Mouse (Mus musculus): ENCODE results near the gene Atp1a4. TPM values are rescaled to one million over a fixed set of nuclear protein-coding genes. Genes with fewer than 3 reads are reported as not detected.

Gene Atp1a4
- total and polyA plus RNA-seq, 2 experiments from 2014 or later = not detected

DNA sequence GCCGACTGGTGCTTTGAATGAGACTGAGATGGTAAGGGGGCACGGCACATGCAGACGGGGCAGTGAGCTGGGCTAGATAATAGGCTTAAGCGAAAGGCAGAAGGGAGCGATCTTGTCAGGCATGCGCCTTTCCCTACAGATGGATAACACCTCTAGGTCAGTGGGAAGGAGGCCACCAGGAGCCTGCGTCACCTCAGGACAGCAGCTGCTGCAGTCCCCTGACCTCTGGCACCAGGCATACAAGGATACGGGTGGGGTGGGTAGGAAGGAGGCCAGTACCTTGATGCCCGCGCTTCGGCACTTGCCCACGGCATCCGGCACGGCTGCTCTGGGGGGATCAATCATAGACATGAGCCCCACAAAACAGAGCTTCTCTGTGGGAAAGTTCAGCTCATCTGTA, 26.0 kb upstream of the Atp1a4 start:
- WGBS = 90% methylated on average over 14 of the region's 14 CpGs
- Histone ChIP-seq H3K27ac (ENCODE audit: low read depth, low read length) (no peak overlapping the region), H3K4me3 (ENCODE audit: low read depth, low read length) (no peak overlapping the region), H3K4me2 (ENCODE audit: low read depth) (no peak overlapping the region), H3K9me3 (ENCODE audit: low read length) (no peaks in the 10 kb centered on the region), H3K27me3 (ENCODE audit: insufficient read depth, low read length) (no peaks in the 10 kb centered on the region), H3K9ac (no peak overlapping the region), H3K4me1 (ENCODE audit: insufficient read depth) (no peaks in the 10 kb centered on the region), H3K36me3 (ENCODE audit: insufficient read depth) (no peaks in the 10 kb centered on the region)
- no peak for DNase-seq
- no peak for TF ChIP-seq CTCF (IDR thresholded peaks at IDR 0.05; ENCODE audit: low read depth)
- ATAC-seq = no peak

DNA sequence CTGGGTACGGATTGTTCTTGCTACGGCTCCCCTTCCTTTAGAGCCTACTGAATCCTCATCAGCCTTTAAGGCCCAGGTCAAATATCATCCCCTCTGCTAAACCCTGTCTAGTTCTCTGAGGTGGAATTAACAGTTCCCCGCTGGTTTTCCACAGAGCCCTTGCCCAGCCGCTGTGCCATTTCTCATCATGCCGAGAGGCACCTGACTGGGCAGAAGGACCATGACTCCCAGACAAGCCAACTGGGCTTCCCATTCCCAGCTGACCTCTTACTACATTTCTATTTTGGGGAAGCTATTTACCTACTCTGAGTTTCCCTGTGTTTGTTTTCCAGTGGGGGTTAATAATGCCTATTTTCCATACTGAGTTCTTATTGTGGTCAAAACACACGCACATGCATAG, 24.9 kb upstream of the Atp1a4 start:
- no peak for TF ChIP-seq CTCF (IDR thresholded peaks at IDR 0.05; ENCODE audit: low read depth)
- Histone ChIP-seq H3K4me3 (ENCODE audit: low read depth, low read length) (no peak overlapping the region), H3K36me3 (ENCODE audit: insufficient read depth) (no peaks in the 10 kb centered on the region), H3K4me1 (ENCODE audit: insufficient read depth) (no peaks in the 10 kb centered on the region), H3K9ac (no peak overlapping the region), H3K4me2 (ENCODE audit: low read depth) (no peak overlapping the region), H3K9me3 (ENCODE audit: low read length) (no peaks in the 10 kb centered on the region), H3K27ac (ENCODE audit: low read depth, low read length) (no peak overlapping the region), H3K27me3 (ENCODE audit: insufficient read depth, low read length) (no peaks in the 10 kb centered on the region)
- ATAC-seq (no peak), DNase-seq (no peak)
- WGBS = 87% methylated on average over 6 of the region's 6 CpGs

DNA sequence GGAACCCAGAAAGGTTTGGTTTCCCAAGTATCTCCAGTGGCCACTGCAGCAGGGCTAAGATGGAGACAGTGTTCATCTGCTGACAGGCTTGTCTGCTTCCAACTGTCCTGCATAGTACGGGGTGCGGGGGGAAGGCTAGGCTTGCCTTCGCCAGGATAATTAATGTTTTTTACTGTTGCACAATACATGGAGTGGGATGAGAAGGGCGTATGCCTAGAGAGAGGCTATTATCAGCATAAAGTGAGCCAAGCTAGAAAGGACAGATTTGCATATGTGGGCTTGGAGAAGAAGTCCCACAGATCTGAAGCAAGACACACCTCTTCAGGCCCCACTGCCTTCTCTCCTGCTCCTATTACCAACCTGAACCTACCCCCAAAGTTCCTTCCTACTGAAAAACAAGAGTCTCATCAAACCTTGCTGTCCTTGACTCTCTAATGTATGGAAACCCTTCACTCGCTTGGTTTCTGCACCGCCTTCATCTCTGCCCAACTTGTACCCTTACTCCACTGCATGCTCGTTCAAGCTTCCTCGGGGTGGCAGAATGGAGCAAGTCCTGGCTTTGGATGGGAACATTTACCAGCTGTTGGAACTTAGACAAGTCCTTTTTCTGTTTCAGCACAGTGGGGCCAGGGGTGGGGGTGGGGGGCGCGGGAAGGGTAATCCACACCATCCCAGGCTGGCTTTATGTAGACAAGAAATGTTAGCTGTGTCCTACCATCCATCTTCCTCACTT, 23.5 kb upstream of the Atp1a4 start:
- no peak overlapping the region for H3K27ac ChIP-seq (ENCODE audit: low read depth, low read length)
- no peaks in the 10 kb centered on the region for H3K36me3 ChIP-seq (ENCODE audit: insufficient read depth)
- ATAC-seq = no peak
- DNase-seq = no peak
- H3K4me1 ChIP-seq (ENCODE audit: insufficient read depth) = no peaks in the 10 kb centered on the region
- WGBS = 67% methylated on average over 10 of the region's 10 CpGs
- no peaks in the 10 kb centered on the region for H3K27me3 ChIP-seq (ENCODE audit: insufficient read depth, low read length)
- H3K9me3 ChIP-seq (ENCODE audit: low read length) = no peaks in the 10 kb centered on the region
- H3K9ac ChIP-seq = no peak overlapping the region
- peak; percentile 27; the same call in 1 of the 2 replicates for TF ChIP-seq CTCF (IDR thresholded peaks at IDR 0.05; ENCODE audit: low read depth)
- H3K4me2 ChIP-seq (ENCODE audit: low read depth) = no peak overlapping the region
- H3K4me3 ChIP-seq (ENCODE audit: low read depth, low read length) = no peak overlapping the region

DNA sequence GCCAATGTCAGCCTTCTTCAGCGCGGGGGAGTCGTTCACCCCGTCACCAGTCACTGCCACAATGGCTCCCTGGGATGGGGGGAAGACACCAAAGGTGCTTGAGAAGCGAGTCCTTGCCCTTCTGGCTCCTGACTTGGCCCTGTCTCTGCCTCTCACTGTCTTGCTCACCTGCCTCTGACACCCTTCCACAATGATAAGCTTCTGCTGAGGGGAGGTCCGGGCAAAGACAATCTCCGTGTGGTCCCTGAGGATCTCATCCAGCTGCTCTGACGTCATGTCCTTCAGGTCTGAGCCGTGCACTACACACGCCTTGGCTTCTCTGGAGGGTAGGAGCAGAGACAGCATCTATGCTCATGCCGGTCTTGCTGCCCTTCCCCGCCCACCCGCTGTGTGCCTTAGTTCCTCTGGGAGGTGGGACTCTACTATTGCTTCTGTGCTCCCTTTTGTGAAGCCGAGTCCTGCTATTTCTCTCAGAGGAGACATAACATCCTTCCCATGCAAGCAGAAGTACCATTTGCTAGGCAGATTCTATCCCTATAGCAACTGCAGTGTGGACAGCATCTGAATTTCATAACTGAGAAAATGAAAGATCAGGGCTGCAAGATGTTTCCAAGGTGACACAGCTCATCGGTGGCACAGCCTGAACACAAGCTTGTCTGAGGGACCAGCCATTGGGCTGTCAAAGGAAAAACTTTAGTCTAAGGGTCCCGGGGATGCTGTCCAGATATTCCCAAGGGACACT, 21.7 kb upstream of the Atp1a4 start:
- H3K4me2 ChIP-seq (ENCODE audit: low read depth) = no peak overlapping the region

DNA sequence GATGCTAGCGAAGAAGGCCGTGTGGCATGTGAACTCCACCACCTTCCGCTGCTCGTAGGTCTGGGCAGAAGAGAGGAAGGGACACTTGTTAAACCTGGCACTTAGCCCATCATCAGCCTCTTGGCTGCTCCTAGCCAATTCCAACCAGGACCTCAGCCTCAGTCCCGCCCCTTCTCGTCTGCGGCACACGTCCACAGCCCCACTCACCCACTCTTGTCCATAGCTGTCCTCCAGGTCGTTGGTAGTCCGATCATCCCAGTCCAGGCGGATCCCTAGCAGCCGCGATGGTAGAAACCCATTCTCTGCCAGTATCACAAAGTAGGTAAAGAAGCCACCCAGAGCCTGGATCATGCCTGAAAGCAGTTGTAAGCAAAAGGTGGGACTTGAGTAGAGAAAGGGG, 20.1 kb upstream of the Atp1a4 start:
- Histone ChIP-seq H3K4me1 (ENCODE audit: insufficient read depth) (no peaks in the 10 kb centered on the region), H3K27me3 (ENCODE audit: insufficient read depth, low read length) (no peaks in the 10 kb centered on the region), H3K9ac (no peak overlapping the region), H3K9me3 (ENCODE audit: low read length) (no peaks in the 10 kb centered on the region), H3K4me2 (ENCODE audit: low read depth) (no peak overlapping the region), H3K4me3 (ENCODE audit: low read depth, low read length) (no peak overlapping the region), H3K36me3 (ENCODE audit: insufficient read depth) (no peaks in the 10 kb centered on the region), H3K27ac (ENCODE audit: low read depth, low read length) (no peak overlapping the region)
- WGBS = 83% methylated on average over 13 of the region's 13 CpGs
- no peak for ATAC-seq
- no peak for TF ChIP-seq CTCF (IDR thresholded peaks at IDR 0.05; ENCODE audit: low read depth)
- DNase-seq = no peak

More for the DNA sequence above, 21.7 kb upstream of the Atp1a4 start:
- Histone ChIP-seq H3K4me1 (ENCODE audit: insufficient read depth) (no peaks in the 10 kb centered on the region), H3K27ac (ENCODE audit: low read depth, low read length) (peak overlapping the region; percentile 54; the same call in 1 of the 2 replicates), H3K27me3 (ENCODE audit: insufficient read depth, low read length) (no peaks in the 10 kb centered on the region), H3K9ac (no peak overlapping the region), H3K9me3 (ENCODE audit: low read length) (no peaks in the 10 kb centered on the region), H3K36me3 (ENCODE audit: insufficient read depth) (no peaks in the 10 kb centered on the region), H3K4me3 (ENCODE audit: low read depth, low read length) (no peak overlapping the region)
- 80% methylated on average over 16 of the region's 16 CpGs for WGBS
- TF ChIP-seq CTCF (IDR thresholded peaks at IDR 0.05; ENCODE audit: low read depth) = no peak
- DNase-seq (peak; percentile 35), ATAC-seq (peak; percentile 74)

DNA sequence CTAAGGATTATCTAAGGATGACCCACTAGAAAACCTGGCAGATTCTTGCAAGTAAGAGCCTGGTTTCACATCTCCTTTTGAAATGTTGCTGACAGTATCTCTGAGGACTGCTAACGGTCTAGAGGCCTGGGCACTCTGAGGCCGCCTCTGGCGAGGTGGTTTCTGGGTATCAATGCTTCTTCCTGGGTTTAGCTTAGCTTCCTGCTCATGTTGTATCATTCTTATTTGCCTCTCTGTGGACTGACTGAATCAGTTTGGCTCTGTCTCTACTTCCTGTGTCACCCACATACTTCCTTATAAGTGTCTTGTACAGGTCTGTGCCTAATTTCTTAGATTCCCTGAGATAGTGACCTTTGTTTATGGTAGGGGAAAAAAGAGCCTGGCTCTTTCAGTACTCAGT, 19.0 kb upstream of the Atp1a4 start:
- no peak overlapping the region for H3K4me2 ChIP-seq (ENCODE audit: low read depth)
- H3K4me3 ChIP-seq (ENCODE audit: low read depth, low read length) = no peak overlapping the region
- WGBS = 77% methylated on average over 3 of the region's 3 CpGs
- no peaks in the 10 kb centered on the region for H3K27me3 ChIP-seq (ENCODE audit: insufficient read depth, low read length)
- no peaks in the 10 kb centered on the region for H3K36me3 ChIP-seq (ENCODE audit: insufficient read depth)
- TF ChIP-seq CTCF (IDR thresholded peaks at IDR 0.05; ENCODE audit: low read depth) = no peak
- no peaks in the 10 kb centered on the region for H3K4me1 ChIP-seq (ENCODE audit: insufficient read depth)
- no peak overlapping the region for H3K9ac ChIP-seq
- DNase-seq (no peak), ATAC-seq (no peak)
- H3K27ac ChIP-seq (ENCODE audit: low read depth, low read length) = no peak overlapping the region
- no peaks in the 10 kb centered on the region for H3K9me3 ChIP-seq (ENCODE audit: low read length)

DNA sequence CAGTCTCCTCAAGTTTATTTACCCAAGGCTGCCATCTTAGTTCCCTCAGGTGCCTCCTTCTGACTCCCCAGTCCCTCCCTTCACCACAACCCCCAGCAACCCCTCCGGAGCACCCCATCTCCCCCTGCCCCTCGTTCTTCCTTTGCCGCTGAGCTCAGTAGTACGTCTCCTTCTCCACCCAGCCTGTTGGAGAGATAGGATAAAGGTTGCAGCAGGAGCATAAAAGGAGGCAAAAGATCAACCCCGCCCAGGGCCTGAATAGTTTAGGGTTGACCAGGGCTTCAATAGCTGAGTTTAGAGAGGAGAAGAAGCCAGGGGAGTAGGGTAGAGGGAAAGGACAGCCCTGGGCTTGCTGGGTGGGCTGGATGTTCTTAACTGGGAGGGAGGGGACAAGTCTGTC, 16.3 kb upstream of the Atp1a4 start:
- DNase-seq = no peak
- Histone ChIP-seq H3K9ac (no peak overlapping the region), H3K9me3 (ENCODE audit: low read length) (no peaks in the 10 kb centered on the region), H3K27me3 (ENCODE audit: insufficient read depth, low read length) (no peaks in the 10 kb centered on the region), H3K4me3 (ENCODE audit: low read depth, low read length) (no peak overlapping the region), H3K27ac (ENCODE audit: low read depth, low read length) (no peak overlapping the region), H3K36me3 (ENCODE audit: insufficient read depth) (no peaks in the 10 kb centered on the region), H3K4me1 (ENCODE audit: insufficient read depth) (peaks cover 5% of the 10 kb centered on the region; the same call in 1 of the 2 replicates), H3K4me2 (ENCODE audit: low read depth) (no peak overlapping the region)
- no peak for ATAC-seq
- TF ChIP-seq CTCF (IDR thresholded peaks at IDR 0.05; ENCODE audit: low read depth) = no peak
- WGBS = 74% methylated on average over 5 of the region's 5 CpGs
